Mouse (Mus musculus): ENCODE measurements around the gene Igfbp5. TPM values are rescaled to one million over a fixed set of nuclear protein-coding genes. Genes with fewer than 3 reads are reported as not detected.

The Igfbp5 gene
- polyA plus RNA-seq, 1 experiment: 0.04 TPM

- TF ChIP-seq FLI1 (IDR thresholded peaks at IDR 0.05; ENCODE audit: low read length) (no peak), GATA1 (IDR thresholded peaks at IDR 0.05; ENCODE audit: borderline replicate concordance, low read length) (no peak)
- Histone ChIP-seq H3K9me3 (no peaks in the 10 kb centered on the region), H3K27me3 (replicated peaks) (peaks cover 55% of the 10 kb centered on the region), H3K4me1 (peaks cover 13% of the 10 kb centered on the region), H3K4me3 (replicated peaks) (peak overlapping the region; percentile 54), H3K36me3 (replicated peaks; ENCODE audit: low read length) (no peaks in the 10 kb centered on the region)
Observed at GRCm38 (mm10) chr1:72877892-72878291, 3.2 kb upstream of the Igfbp5 start.

- H3K9me3 ChIP-seq: no peaks in the 10 kb centered on the region
- H3K4me3 ChIP-seq (replicated peaks): no peak overlapping the region
- no peak for TF ChIP-seq FLI1 (IDR thresholded peaks at IDR 0.05; ENCODE audit: low read length)
- H3K4me1 ChIP-seq: peaks cover 29% of the 10 kb centered on the region
- H3K36me3 ChIP-seq (replicated peaks; ENCODE audit: low read length): no peaks in the 10 kb centered on the region
- H3K27me3 ChIP-seq (replicated peaks): peaks cover 71% of the 10 kb centered on the region
Observed at GRCm38 (mm10) chr1:72876111-72876510, 1.4 kb upstream of the Igfbp5 start.

GRCm38 (mm10) chr1:72875708-72876107 lies 1.0 kb upstream of the Igfbp5 start:
- H3K4me3 ChIP-seq (replicated peaks): no peak overlapping the region
- no peaks in the 10 kb centered on the region for H3K9me3 ChIP-seq
- peaks cover 33% of the 10 kb centered on the region for H3K4me1 ChIP-seq
- TF ChIP-seq GATA1 (IDR thresholded peaks at IDR 0.05; ENCODE audit: borderline replicate concordance, low read length) (no peak), FLI1 (IDR thresholded peaks at IDR 0.05; ENCODE audit: low read length) (no peak)
- no peaks in the 10 kb centered on the region for H3K36me3 ChIP-seq (replicated peaks; ENCODE audit: low read length)
- peaks cover 76% of the 10 kb centered on the region for H3K27me3 ChIP-seq (replicated peaks)

DNA sequence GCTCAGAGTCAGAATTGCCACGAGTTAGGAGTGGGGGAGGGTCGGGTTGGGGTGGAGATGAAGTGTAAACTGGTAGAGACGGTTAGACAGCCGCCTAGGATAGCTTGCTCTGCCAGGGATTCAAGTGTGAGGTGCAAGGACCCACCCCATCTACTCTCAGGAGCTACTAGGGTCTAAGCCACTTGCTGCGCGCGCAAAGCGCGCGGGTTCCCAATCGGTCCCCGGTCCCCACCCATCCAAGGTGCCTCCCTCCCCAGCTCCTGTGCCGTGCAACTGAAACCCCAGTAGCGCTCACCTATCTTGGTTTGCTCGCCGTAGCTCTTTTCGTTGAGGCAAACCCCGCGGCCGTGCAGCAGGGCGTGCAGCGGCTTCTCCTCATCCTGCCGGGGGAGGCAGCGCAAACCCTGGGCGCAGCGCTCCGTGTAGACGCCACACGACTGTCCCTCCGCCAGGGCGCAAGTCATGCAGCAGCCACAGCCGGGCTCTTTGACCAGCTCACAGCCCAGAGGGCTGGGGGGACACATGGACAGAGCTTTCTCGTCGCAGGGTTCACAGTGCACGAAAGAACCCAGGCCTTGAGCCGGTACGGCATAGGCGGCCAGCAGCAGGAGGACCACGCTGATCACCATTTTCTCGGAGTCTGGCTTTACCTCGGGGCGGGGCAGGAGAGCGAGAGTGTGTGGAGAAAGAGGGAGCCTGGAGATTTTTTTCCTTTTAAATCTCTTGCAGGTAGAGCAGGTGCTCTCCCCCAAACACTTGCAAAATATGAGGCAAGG lies 985 bp downstream of the Igfbp5 start:
- H3K27me3 ChIP-seq (replicated peaks): peaks cover 91% of the 10 kb centered on the region
- TF ChIP-seq FLI1 (IDR thresholded peaks at IDR 0.05; ENCODE audit: low read length) (no peak), GATA1 (IDR thresholded peaks at IDR 0.05; ENCODE audit: borderline replicate concordance, low read length) (no peak)
- H3K4me3 ChIP-seq (replicated peaks): peak overlapping the region; percentile 62
- H3K36me3 ChIP-seq (replicated peaks; ENCODE audit: low read length): no peaks in the 10 kb centered on the region
- peaks cover 53% of the 10 kb centered on the region for H3K4me1 ChIP-seq
- no peaks in the 10 kb centered on the region for H3K9me3 ChIP-seq

GRCm38 (mm10) chr1:72873078-72873477 lies 1.6 kb downstream of the Igfbp5 start:
- peaks cover 57% of the 10 kb centered on the region for H3K4me1 ChIP-seq
- no peaks in the 10 kb centered on the region for H3K36me3 ChIP-seq (replicated peaks; ENCODE audit: low read length)
- peaks cover 92% of the 10 kb centered on the region for H3K27me3 ChIP-seq (replicated peaks)
- TF ChIP-seq FLI1 (IDR thresholded peaks at IDR 0.05; ENCODE audit: low read length) (no peak), GATA1 (IDR thresholded peaks at IDR 0.05; ENCODE audit: borderline replicate concordance, low read length) (no peak)
- no peaks in the 10 kb centered on the region for H3K9me3 ChIP-seq
- no peak overlapping the region for H3K4me3 ChIP-seq (replicated peaks)

- TF ChIP-seq FLI1 (IDR thresholded peaks at IDR 0.05; ENCODE audit: low read length) (no peak), GATA1 (IDR thresholded peaks at IDR 0.05; ENCODE audit: borderline replicate concordance, low read length) (no peak)
- H3K36me3 ChIP-seq (replicated peaks; ENCODE audit: low read length): no peaks in the 10 kb centered on the region
- no peaks in the 10 kb centered on the region for H3K9me3 ChIP-seq
- H3K27me3 ChIP-seq (replicated peaks): peaks cover 86% of the 10 kb centered on the region
- H3K4me3 ChIP-seq (replicated peaks): no peak overlapping the region
- H3K4me1 ChIP-seq: peaks cover 55% of the 10 kb centered on the region
Observed at GRCm38 (mm10) chr1:72872521-72872920, 2.2 kb downstream of the Igfbp5 start.

GRCm38 (mm10) chr1:72871697-72872411 lies 2.8 kb downstream of the Igfbp5 start:
- no peaks in the 10 kb centered on the region for H3K36me3 ChIP-seq (replicated peaks; ENCODE audit: low read length)
- peaks cover 58% of the 10 kb centered on the region for H3K4me1 ChIP-seq
- peaks cover 82% of the 10 kb centered on the region for H3K27me3 ChIP-seq (replicated peaks)
- TF ChIP-seq GATA1 (IDR thresholded peaks at IDR 0.05; ENCODE audit: borderline replicate concordance, low read length) (no peak), FLI1 (IDR thresholded peaks at IDR 0.05; ENCODE audit: low read length) (no peak)
- no peaks in the 10 kb centered on the region for H3K9me3 ChIP-seq
- peak overlapping the region; percentile 79 for H3K4me3 ChIP-seq (replicated peaks)

GRCm38 (mm10) chr1:72871337-72871696 lies 3.4 kb downstream of the Igfbp5 start:
- peaks cover 58% of the 10 kb centered on the region for H3K4me1 ChIP-seq
- no peak for TF ChIP-seq GATA1 (IDR thresholded peaks at IDR 0.05; ENCODE audit: borderline replicate concordance, low read length)
- no peak for TF ChIP-seq FLI1 (IDR thresholded peaks at IDR 0.05; ENCODE audit: low read length)
- peaks cover 77% of the 10 kb centered on the region for H3K27me3 ChIP-seq (replicated peaks)
- peak overlapping the region; percentile 79 for H3K4me3 ChIP-seq (replicated peaks)
- no peaks in the 10 kb centered on the region for H3K36me3 ChIP-seq (replicated peaks; ENCODE audit: low read length)
- no peaks in the 10 kb centered on the region for H3K9me3 ChIP-seq

- H3K27me3 ChIP-seq (replicated peaks): peaks cover 72% of the 10 kb centered on the region
- H3K36me3 ChIP-seq (replicated peaks; ENCODE audit: low read length): no peaks in the 10 kb centered on the region
- H3K4me3 ChIP-seq (replicated peaks): peak overlapping the region; percentile 87
- TF ChIP-seq FLI1 (IDR thresholded peaks at IDR 0.05; ENCODE audit: low read length) (no peak), GATA1 (IDR thresholded peaks at IDR 0.05; ENCODE audit: borderline replicate concordance, low read length) (no peak)
- no peaks in the 10 kb centered on the region for H3K9me3 ChIP-seq
- H3K4me1 ChIP-seq: peaks cover 58% of the 10 kb centered on the region
Observed at GRCm38 (mm10) chr1:72870615-72871336, 3.9 kb downstream of the Igfbp5 start.

Data from megakaryocyte, embryonic 14.5 days (primary cell).